Mouse (Mus musculus) gastrocnemius, adult 8-10 months (tissue): ENCODE results near the gene Gm20605. TPM values are rescaled to one million over a fixed set of nuclear protein-coding genes. Genes with fewer than 3 reads are reported as not detected.
A peak's percentile ranks its signal among the peaks of the same experiment; 100 is the strongest.

ENCODE experiments used
- DNase-seq, 2 experiments: peaks; one replicate each; pipeline ENCODE4 v3.0.0; 2022; ENCODE audit warnings: low spot score in 2 of 2
- total RNA-seq, 4 experiments: library from RNA; stranded (reverse); gene quantifications; 2 replicates each; pipeline ENCODE4 v1.2.4; 2022

Gm20605 gene
- 1 to 10 TPM; 1.9 to 3.5 (median 2.5) TPM for total RNA-seq

DNA sequence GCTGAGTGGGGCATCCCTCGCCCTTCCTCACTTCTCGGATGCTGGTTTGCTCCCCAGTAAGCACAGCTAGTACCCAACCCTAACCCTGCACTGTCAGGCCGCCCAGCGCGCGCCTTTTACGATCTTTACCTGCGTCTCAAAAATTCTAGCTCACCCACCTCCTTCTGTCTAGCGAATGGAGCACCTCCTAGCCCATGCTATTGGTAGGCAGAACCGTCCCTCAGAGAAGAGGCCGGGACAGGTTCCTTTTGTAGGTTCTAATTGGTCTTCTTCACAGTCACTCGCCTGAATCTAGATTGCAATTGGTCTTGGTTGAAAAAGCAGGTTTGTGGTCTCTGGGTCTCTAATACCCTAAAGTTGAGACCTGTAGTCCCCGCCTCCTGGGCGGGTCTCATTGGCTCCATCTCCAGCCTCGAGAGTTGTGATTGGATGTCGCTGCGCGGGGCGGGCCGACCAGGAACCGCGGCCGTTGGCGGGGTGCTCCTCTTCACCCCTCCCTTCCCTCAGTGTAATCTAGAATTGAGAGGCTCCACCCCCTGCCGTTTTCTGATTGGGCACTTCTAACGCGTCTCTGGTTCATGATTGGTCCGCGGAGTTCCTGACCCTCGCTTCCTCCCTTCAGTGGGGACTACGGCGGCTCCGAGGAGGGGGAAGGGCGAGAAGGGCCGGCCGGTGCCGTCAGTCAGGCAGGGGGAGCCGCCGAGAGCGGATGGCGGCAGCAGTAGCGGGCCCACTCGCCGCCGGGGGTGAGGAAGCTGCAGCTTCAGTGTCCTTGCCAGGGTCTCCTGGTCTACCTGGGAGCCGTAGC is at the start of gene Gm20605, which contains the start of the genes Fbxo24 and Lrch4:
Gm20605 (plus strand) TSS at position 678 of the 808 bp plus-strand sequence.
Fbxo24 (minus strand) TSS at position 505 of the 808 bp plus-strand sequence.
Lrch4 (plus strand) TSS at position 624 of the 808 bp plus-strand sequence.
- DNase-seq = peak; percentile 100

DNA sequence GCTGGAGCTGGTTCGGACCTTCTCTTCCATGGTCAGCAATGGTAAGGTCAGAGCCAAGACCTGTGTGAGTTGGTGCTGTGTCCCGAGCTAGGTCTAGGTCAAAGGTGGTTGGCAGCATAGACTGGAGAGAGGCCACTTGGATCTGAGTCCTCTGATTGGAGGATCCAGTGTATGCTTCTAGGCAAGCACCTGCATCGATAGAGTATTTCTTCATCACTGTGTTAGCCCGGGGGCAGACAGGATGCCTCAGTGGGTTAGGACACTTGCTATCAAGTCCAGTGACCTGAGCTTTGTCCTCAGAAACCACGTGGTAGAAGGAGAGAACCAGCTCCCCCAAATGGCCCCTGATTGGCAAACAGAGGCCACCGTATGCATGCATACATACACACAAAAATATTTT is 48.7 kb upstream of the Gm20605 start:
- no peak for DNase-seq

DNA sequence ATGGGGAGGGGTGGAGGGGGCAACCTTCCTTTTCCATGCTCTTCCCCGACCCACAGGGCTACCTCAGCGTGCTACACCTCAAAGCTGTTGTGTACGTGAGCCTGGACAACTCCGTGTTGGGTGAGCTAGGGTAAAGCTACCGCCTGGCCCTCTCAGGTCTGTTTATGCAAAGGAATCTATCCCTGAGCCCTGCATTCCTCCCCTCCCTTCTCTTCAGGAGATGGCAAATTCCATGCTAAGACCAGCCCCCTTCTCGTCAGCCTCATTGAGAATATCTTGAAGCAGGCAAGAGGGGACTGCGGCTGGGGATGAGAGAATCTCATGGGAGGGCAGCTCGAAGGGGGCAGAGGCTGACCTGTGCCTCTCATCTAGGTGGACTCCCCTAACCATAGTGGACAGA is 46.3 kb upstream of the Gm20605 start:
- no peak for DNase-seq

DNA sequence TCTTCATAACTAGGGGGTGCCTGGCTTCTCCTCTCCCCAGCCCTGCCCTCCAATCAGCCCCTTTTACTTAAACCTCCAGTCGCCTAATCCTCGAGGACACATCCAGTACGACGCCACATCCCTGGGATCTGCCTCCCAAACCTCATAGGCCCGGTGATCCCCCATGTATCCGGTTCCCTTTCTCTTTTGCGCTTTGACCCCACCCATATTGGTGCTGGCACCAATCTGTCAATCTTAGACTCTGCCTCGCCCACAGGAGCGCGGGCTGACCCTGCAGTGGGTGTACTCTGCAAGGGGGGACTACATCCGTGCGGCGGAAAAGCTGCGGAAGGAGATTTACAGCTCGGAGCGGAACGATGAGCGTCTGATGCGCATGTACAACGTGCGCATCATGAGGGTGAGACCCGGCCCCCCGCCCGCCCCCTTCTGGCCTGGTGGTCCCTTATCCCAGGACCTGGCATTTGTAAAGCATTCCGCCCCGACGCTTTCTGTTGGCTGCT is 45.3 kb upstream of the Gm20605 start:
- no peak for DNase-seq

DNA sequence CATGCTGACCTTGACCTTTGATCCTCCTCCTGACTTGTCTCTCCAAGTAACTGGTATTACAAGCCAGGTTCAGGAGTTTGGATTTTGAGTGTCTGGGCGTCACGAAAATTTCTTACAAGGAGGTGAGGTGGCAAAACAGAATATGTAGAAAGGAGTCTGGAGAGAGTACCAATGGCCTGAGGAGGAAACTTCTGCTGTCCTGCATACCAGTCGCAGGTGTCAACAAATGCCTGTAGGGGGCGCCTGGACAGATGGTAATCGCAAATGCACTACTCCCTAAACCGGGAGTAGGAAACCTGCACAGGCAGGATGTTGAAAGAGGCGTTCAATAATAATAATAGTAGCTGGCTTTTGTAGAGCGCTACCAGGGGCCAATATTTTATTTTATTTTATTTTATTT is 44.0 kb upstream of the Gm20605 start:
- peak in 1 of 2 experiments; percentile 41 for DNase-seq

DNA sequence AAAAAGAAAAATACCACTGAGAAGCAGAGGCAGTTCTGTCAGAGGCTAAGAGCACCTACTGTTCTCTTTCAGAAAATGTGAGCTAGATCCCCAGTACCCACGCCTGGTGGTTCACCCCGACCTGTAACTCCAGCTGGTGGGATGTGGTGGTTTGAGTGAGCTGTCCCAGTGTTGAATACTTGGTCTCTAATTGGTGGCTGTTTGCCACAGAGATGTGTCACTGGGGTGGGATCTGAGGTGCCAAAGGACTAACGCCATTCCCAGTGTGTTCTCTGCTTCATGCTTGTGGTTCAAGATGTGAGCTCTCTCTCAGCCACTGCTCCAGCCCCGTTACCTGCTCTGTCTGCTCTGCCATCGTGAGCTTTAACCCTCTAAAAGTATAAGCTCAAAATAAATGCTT is 38.5 kb upstream of the Gm20605 start:
- DNase-seq = no peak

DNA sequence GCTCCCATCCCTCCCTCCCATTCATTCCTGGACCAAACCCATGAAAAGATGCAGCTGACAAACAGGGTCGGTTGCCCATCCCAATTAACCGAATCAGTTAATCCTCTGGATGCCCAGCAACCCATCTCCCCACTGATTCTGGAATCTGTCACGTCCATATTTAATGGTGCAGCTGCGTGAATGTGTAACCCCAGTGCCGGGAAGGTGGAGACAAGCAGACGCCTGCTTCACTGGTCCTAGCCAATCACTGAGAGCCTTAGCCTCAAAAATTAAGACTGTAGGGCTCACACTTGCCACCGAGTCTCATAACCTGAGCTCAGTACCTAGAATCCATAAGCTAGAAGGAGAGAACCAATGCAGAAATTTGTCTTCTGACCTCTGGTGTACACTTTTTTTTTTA is 33.1 kb upstream of the Gm20605 start:
- DNase-seq = no peak

DNA sequence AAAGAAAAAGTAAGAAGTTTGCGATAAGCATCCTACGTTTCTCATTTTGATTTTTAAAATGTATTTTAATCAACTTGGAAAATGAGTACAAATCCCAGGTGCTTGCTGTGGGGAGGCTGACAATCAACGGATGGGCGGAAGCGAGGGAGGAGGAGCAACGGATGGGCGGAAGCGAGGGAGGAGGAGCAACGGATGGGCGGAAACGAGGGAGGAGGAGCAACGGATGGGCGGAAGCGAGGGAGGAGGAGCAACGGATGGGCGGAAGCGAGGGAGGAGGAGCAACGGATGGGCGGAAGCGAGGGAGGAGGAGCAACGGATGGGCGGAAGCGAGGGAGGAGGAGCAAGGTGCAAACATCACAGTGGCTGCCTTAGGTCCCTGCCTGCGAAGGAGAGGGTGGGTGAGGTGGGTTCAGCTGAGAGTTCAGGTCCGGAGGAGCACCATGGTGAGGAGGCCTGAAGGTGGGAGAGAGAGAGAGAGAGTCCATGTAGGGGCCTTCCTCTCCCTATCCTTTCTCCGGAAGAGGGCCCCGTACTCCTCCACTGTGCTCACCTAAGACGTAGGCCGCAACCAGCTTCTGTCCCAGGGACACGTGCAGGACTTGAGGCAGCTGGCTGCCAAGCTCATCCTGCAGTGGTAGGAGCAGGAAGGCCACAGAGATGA is 32.2 kb upstream of the Gm20605 start:
- DNase-seq = no peak

DNA sequence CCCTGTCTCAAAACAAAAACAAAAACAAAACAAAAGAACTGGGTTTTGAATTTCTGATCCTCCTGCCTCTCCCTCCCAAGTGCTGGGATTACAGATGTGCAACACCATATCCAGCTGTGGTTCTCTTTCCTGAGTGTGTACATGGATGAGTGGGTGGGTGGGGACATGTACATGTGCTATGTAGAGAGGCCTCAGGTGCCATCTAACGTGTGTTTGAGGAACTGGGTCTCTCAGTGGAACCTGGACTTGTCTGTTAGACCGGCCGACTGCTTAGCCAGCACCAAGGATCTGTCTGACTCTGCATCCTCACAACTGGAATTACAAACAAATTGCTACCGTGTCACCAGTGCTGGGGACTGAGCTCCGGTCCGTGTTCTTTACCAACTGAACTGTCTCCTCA is 31.4 kb upstream of the Gm20605 start:
- no peak for DNase-seq

DNA sequence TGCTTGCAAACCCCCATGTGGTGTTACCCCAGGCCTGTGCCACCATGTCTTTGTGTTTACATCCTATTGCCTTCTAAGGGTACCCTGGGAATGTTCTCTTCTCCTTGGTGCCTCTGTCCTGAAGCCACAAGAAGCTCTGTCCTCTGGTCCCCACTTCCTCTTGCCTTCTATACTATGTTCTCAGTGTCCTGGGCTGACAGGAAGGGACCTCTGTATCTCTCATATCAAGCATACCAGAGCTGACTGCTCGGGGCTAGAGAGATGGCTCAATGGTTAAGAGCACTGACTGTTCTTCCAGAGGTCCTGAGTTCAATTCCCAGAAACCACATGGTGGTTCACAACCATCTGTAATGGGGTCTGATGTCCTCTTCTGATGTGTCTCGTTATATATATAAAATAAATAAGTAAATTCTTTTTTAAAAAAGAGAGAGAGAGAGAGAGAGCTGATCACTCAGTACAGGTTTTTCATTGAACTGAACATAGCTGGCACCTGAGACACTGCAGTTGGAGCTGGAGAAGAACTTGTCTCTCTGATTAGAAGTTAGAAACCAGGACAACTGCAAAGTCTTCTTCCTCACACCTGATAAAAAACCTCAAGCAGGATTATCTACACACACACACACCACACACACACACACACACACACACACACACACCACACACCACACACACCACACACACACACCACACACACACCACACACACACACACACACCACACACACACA is 30.7 kb upstream of the Gm20605 start:
- no peak for DNase-seq

DNA sequence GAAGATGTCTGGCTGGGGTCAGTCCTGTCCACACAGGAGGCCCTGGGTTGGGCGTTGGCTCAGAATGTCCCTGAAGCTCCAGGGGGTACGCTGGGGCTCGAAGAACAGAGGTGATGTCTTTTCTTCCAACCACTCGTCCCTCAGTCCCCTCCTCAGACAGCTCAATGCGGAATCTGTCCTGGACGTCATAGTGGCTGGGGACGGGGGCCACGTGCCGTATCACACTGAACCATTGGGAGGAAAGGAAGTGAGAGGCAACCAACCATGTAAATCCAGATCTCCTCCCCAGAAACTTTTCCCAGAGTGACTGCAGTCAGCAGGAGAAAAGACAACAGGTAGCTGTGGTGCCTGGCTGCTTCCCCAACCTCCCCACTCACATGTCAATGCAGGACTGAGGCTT is 29.4 kb upstream of the Gm20605 start:
- no peak for DNase-seq

DNA sequence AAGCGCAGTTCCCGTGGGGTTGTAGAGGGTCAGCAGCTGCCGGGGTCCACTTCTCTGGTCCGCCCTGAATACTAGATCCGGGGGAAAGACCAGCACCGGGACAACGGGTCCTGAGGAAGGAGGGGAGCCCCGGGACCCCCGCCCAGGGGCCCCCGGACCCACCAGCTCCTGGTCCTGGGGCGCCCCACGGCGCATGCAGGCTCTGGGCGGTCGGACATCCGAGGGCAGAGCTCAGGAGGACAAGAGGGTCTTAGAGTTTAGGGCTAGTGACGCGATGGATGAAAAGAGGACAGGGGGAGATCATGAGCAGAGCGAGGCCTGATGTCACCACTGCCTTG is 28.7 kb upstream of the Gm20605 start:
- DNase-seq = no peak

DNA sequence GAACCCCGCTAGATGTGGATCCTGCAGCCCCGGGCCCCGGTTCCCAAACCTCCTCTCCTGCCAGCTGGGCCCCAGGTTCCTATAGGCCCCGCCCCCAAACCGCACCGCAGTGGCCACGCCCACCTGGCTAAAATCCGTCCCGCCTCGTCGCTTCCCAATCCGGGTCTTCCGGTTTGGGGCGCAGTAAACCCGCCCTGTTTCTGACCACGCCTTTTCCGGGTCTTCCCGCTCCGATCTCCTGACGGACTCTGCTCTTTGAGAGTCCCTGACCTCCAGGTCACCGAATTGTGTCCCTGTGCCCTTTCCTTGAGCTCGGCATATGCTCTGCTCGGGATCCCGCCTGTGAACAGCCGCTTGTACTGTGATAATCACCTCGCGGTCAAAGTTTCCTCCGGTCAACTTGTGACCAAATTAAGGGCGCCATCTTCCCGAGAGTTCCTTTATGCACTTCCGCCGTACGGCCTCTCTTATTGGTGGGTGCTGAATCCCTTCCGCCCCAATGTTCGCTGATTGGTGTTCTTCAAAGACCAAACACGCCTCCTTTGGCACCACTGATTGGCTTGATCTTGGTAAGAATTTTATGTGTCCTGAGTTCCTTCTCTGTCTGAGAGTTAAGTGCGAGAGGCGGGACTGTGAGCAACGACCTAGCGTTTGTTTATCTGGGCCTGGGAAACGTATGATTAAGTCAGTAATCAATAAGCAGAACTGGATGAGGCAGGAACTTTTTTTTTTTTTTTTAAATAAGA is 28.2 kb upstream of the Gm20605 start, which contains the start of gene Mospd3:
Mospd3 (minus strand) TSS at position 440 of the 746 bp plus-strand sequence.
- peak; percentile 91 to 93 for DNase-seq

DNA sequence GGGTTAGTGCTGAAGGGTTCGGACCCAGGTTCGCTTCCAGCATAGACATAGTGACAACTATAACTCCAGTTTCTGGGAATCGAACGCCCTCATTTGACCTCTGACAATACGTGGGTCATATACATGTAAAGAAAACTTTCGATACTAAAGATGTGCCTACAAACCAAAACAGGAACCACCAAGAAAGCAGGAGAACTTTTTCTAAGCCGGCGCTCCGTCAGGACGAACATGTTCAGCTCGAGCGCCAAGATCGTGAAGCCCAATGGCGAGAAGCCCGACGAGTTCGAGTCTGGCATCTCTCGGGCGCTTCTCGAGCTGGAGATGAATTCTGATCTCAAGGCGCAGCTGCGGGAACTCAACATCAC is 27.6 kb upstream of the Gm20605 start:
- DNase-seq = no peak

DNA sequence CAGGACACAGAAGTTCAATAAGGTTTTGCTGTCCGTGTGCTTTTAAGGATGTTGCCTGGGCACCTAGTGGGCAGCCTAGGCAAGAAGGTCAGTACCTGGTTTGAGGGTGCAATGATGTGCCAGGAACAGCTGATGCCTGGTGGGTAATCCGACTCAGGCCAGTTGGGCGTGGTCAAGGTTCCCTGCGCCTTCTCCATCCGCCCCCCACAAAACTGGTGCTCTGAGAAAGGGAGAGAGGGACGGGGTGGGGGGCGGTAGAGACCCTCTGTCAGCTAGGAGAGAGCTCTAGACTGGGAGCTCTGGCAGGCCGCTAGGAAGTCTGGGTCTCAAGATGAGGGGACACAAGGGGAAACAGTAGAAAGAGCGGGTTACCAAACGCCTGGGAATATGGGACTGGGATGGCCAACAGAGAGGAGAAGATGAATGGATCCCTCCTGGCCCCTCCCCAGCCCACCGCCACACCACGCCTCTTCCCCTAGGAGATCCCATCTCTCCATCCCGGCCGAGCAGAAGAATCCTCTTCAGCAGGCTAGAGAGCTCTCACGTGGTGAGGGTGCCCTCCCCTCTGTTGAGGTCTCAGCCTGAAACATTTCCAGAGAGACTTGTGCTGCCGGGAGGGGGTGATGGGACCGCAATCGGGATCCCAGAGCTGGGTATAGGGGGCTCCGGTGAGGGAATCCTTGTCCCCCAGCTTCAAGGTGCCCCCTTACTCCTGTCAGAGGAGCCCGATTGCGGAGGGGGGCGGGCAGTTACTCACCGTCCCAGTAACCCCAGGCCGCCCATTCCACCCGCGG is 20.9 kb upstream of the Gm20605 start:
- DNase-seq = no peak

DNA sequence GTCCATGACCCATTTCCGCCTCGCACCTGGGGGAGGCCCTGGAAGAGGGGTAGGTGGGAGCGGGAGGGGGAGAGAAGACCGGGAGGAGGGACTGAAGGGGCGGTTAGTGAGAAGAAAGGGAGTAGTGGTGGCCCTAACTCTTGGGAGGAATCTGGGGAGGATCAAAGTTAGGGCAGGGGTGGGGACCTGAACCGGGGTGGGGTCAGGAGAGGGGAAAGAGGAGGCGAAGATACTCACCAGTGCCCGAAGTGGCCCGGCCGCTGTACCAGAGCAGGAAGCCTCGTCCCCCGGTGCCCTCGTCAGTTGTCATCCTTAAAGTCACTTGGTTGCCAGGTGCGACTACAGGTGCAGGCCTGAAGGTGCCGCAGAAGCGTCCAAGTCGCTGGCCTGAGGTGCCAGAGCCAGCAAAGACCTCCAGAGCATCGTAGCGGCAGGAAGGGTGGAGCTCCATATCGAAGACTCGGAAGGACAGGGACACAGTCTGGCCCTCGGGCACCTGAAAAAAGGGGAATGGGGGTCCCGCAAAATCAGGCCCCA is 20.3 kb upstream of the Gm20605 start:
- DNase-seq = no peak

DNA sequence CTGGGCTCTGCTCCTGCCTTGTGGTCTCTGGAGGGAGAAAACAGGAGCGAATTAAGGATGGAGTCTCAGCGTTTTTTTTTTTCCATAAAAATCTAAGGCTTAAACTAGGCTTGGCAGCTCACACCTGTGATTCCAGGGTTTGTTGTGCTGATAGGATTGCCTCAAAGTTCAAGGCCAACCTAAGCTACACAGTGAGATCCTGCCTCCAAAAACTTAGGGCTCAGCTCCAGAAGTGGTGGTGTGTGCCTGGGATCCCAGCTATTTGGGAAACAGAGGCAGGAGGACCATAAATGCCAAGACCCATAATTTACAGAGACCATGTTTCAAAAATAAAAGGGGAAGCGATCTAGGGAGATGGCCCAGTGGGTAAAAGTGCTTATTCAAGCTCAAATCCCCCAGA is 19.7 kb upstream of the Gm20605 start:
- no peak for DNase-seq

DNA sequence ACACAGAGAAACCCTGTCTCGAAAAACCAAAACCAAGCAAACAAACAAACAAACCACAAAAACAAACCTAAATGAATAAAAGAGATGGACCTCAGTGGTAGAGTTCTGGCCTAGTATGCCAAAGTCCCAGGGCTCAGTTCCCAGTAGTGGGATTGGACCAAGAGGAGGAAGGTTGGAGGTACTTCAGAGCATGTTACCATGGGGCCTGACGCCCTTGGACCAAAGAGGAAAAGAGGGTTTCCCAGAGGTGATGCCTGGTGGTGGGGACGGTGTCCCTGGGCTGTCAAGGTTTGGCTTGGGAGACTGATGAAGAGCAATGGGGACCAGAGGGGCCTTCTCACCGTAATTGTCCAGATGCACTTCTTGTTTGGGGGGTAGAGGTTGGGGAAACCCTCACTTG is 18.9 kb upstream of the Gm20605 start:
- no peak for DNase-seq

DNA sequence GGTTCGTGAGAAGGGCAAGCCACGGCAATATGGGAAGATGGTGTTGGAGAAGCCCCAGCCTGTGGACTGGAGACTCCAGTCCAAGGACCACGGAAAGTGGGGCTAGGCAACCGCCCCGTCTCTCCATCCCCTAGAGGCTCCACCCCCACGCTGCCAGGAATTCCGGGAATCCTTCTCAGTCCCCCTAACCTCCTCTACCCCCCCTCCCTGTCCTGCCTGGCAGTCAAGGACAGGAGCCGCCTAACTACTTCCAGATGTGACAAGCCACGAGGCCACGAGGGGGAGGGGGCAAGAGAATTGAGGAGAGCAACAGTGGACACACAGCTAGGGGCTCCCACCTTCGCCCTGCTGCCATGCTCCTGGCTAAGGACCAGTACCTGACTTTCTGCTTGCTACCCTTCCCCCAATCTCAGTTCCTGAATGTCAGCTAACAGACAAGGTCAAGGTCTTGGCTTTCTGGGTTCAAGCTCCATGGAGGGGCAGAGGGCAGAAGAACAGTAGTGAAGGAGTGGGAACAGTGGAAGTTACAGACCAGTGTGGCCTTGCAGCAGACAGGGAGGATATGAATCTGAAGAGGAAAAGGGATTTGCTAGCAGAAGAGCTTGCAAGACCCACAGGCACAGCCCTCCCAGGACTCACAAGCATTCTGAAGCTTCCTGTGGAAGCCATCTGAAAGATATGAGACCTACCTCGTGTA is 18.3 kb upstream of the Gm20605 start:
- DNase-seq = peak; percentile 79 to 81

DNA sequence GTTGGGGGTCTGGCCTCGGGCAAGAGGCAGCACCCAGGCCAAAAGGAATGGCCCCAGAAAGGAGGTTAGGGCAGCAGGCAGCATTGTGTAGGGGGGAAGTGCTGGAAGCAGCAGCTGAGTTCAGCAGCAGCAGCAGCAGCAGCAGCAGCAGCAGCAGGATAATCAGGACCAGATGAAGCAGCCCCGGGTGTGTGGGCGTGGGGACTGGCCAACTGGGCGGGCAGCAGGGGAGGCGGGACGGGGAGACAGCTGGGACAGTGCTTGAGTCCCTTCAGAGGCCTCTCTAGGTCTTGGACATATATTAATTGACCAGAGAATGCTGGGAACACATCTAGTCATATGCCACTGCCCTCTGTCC is 17.8 kb upstream of the Gm20605 start:
- DNase-seq = peak; percentile 52 to 74
